7 mouse cellular contexts compared by ENCODE assay signal in the genomic region with DNA sequence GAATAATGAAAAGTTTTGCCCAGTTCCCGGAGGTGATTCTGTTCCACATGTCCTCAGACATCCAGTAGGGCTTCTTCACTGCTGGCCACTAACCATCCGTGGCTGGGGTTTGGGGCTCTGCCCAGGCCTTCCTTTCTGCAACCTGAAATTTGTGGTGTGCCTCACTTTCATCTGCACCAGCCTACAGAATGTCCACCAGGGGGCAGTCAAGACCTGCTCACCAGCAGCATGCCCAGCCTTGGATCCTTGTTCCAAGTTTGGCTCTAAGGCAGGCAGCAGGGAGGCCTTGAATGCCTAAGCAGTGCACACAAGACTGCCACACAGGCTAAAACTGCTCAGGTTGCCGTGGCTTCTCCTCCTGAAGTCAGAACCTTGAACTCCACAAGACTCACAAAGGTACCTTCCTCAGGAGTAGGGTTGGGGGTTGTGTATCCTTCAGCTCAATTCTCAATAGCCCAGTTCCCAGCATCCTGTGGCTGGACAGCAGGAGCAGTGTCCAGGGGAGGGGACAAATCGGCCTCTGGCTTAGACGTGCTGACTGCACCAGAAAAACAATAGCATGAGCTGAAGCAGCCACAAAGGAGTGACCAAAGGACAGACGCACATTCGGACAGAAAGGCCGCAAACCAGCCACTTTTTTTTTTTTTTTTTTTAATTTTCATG. TPM values are rescaled to one million over a fixed set of nuclear protein-coding genes. Genes with fewer than 3 reads are reported as not detected.
DNase-seq lines count a peak whose midpoint lies in the region; ATAC-seq lines count a peak whose summit lies in the region.

No protein-coding gene starts in this region.

- 43% methylated on average over 8 of the region's 8 CpGs for WGBS in embryonic facial prominence, embryonic 11.5 days
- 30% methylated on average over 8 of the region's 8 CpGs for WGBS in midbrain, embryonic 12.5 days

- DNase-seq in adrenal gland, postnatal 14 days: peak; percentile 92
- DNase-seq in embryonic facial prominence, embryonic 11.5 days (ENCODE audit: low spot score): peak; percentile 93
- peak; percentile 98 for DNase-seq in heart, adult 11 months
- peak; percentile 80 for DNase-seq in kidney, adult 11 months
- peak; percentile 92 for DNase-seq in left cerebral cortex, postnatal 4 days
- DNase-seq in skeletal muscle tissue, adult 2 months (ENCODE audit: low read depth, low spot score): peak; percentile 91

- intact Hi-C loops in left cerebral cortex, postnatal 4 days (cut with DNase I): loop anchor here (1.0 kb wide), 1 partner anchor 154 kb away; the partner anchor contains the start of gene Faap20

- H3K9me3 ChIP-seq in embryonic facial prominence, embryonic 11.5 days (replicated peaks; ENCODE audit: control insufficient read depth, low read length): no peaks in the 10 kb centered on the region
- no peaks in the 10 kb centered on the region for H3K9me3 ChIP-seq in midbrain, embryonic 12.5 days

- H3K4me1 ChIP-seq in embryonic facial prominence, embryonic 11.5 days (ENCODE audit: control insufficient read depth, insufficient read depth, low read length): no peaks in the 10 kb centered on the region
- H3K4me1 ChIP-seq in midbrain, embryonic 12.5 days: peaks cover 9% of the 10 kb centered on the region; the same call in 1 of the 2 replicates

- no peak overlapping the region for H3K4me2 ChIP-seq in embryonic facial prominence, embryonic 11.5 days (ENCODE audit: low read depth, low read length)
- no peak overlapping the region for H3K4me2 ChIP-seq in midbrain, embryonic 12.5 days (replicated peaks)

- no peaks in the 10 kb centered on the region for H3K36me3 ChIP-seq in embryonic facial prominence, embryonic 11.5 days (replicated peaks; ENCODE audit: control insufficient read depth, insufficient read depth, low read depth, low read length)
- H3K36me3 ChIP-seq in midbrain, embryonic 12.5 days: 0 out of 2 replicates have a peak, but pooled peaks cover 5% of the 10 kb centered on the region

- peak; percentile 72 for ATAC-seq in embryonic facial prominence, embryonic 11.5 days (replicated peaks; ENCODE audit: insufficient number of reproducible peaks, low FRiP score, low TSS enrichment, low read depth)
- peak; percentile 75 for ATAC-seq in midbrain, embryonic 12.5 days (ENCODE audit: low FRiP score, low read depth)

- H3K27me3 ChIP-seq in embryonic facial prominence, embryonic 11.5 days (ENCODE audit: control insufficient read depth, insufficient read depth, low read length): no peaks in the 10 kb centered on the region
- no peaks in the 10 kb centered on the region for H3K27me3 ChIP-seq in midbrain, embryonic 12.5 days

- no peak overlapping the region for H3K4me3 ChIP-seq in embryonic facial prominence, embryonic 11.5 days (ENCODE audit: low read depth, low read length)
- no peak overlapping the region for H3K4me3 ChIP-seq in midbrain, embryonic 12.5 days

- H3K27ac ChIP-seq in embryonic facial prominence, embryonic 11.5 days (replicated peaks; ENCODE audit: low read depth, low read length): no peak overlapping the region
- peak overlapping the region; percentile 15; the same call in 1 of the 2 replicates for H3K27ac ChIP-seq in midbrain, embryonic 12.5 days (replicated peaks)

- no peak overlapping the region for H3K9ac ChIP-seq in embryonic facial prominence, embryonic 11.5 days (replicated peaks; ENCODE audit: low read length)
- H3K9ac ChIP-seq in midbrain, embryonic 12.5 days (replicated peaks): no peak overlapping the region

RNA-seq across cellular contexts. Expression of gene Morn1, which starts 9.0 kb away (rescaled TPM):
- 7.3 and 8.3 TPM in 2 replicates for total RNA-seq in adrenal gland, postnatal 14 days (2021)
- 3.3 and 3.5 TPM in 2 replicates for polyA plus RNA-seq in embryonic facial prominence, embryonic 11.5 days (2014; fragmentation: Nextera tagmentation; extraction: Ambion mirVana)
- total RNA-seq in left cerebral cortex, postnatal 4 days (2021): 10 to 100 TPM; 11.0 to 12.9 TPM
- 5.6 and 5.7 TPM in 2 replicates for polyA plus RNA-seq in midbrain, embryonic 12.5 days (2016; fragmentation: Nextera tagmentation; extraction: Ambion mirVana)

RNA-seq across cellular contexts. Expression of gene Rer1, which starts 9.2 kb away (rescaled TPM):
- total RNA-seq in adrenal gland, postnatal 14 days (2021): 86.9 and 97.7 TPM in 2 replicates
- 164 and 173 TPM in 2 replicates for polyA plus RNA-seq in embryonic facial prominence, embryonic 11.5 days (2014; fragmentation: Nextera tagmentation; extraction: Ambion mirVana)
- 10 to 100 TPM; 65.1 to 67.9 TPM for total RNA-seq in left cerebral cortex, postnatal 4 days (2021)
- 122 and 132 TPM in 2 replicates for polyA plus RNA-seq in midbrain, embryonic 12.5 days (2016; fragmentation: Nextera tagmentation; extraction: Ambion mirVana)

RNA-seq across cellular contexts. Expression of gene Pex10, which starts 28.6 kb away (rescaled TPM):
- total RNA-seq in adrenal gland, postnatal 14 days (2021): 23.7 and 24.2 TPM in 2 replicates
- polyA plus RNA-seq in embryonic facial prominence, embryonic 11.5 days (2014; fragmentation: Nextera tagmentation; extraction: Ambion mirVana): 7.3 and 7.4 TPM in 2 replicates
- 10 to 100 TPM; 12.0 to 13.5 TPM for total RNA-seq in left cerebral cortex, postnatal 4 days (2021)
- 16.0 and 19.2 TPM in 2 replicates for polyA plus RNA-seq in midbrain, embryonic 12.5 days (2016; fragmentation: Nextera tagmentation; extraction: Ambion mirVana)

RNA-seq across cellular contexts. Expression of gene Plch2, which starts 38.8 kb away (rescaled TPM):
- total RNA-seq in adrenal gland, postnatal 14 days (2021): 0.33 and 0.83 TPM in 2 replicates
- 1.4 and 2.1 TPM in 2 replicates for polyA plus RNA-seq in embryonic facial prominence, embryonic 11.5 days (2014; fragmentation: Nextera tagmentation; extraction: Ambion mirVana)
- total RNA-seq in left cerebral cortex, postnatal 4 days (2021): 10 to 100 TPM; 50.9 to 56.1 TPM
- 3.6 and 3.7 TPM in 2 replicates for polyA plus RNA-seq in midbrain, embryonic 12.5 days (2016; fragmentation: Nextera tagmentation; extraction: Ambion mirVana)
